Mouse (Mus musculus): ENCODE results near the gene Rhebl1.

Gene Rhebl1

DNA sequence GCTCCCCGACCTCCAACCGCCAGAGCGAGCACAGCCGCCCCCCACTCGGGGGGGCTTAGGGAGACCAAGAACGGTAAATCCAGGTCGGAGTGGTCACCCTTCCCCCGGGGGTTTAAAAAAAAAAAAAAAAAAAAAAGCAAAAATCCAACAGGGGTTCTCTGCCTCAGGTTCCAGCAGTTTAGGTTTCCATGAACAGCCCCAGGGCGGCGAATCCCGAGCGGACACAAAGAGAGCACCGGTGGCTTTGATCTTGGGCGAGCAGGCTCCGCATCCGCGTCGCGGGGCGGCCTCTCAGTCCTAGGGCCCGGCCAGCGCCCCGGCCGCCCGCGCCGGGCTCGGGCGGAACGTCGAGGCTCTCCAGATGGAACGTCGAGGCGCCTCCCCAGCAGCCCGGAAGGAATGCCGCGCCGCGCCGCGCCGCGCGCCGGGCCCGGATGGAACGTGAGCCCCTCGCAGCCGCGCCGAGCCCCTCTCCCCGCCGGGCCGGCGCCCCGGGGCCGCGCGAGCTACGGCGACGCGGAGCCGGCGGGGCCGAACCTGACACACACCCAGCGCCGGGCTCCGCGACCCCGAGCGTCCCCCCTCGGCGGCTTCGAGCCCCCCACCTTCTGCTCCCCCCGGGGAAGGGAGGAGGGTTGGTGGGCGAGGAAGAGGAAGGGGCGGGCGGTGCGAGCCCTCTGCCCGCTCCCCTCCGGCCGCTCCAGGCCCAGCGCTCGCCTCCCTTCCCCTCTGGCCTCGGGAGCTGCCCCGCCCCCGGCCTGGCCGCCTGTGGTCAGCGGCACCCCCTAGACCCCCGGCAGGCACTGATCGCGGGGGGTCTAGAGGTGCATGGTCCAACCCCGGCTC is 23.0 kb downstream of the Rhebl1 start, which contains the start of gene Kmt2d:
Kmt2d (minus strand) TSS at position 135 of the 846 bp plus-strand sequence.
- peak; percentile 54 for DNase-seq (ENCODE audit: low read depth)

DNA sequence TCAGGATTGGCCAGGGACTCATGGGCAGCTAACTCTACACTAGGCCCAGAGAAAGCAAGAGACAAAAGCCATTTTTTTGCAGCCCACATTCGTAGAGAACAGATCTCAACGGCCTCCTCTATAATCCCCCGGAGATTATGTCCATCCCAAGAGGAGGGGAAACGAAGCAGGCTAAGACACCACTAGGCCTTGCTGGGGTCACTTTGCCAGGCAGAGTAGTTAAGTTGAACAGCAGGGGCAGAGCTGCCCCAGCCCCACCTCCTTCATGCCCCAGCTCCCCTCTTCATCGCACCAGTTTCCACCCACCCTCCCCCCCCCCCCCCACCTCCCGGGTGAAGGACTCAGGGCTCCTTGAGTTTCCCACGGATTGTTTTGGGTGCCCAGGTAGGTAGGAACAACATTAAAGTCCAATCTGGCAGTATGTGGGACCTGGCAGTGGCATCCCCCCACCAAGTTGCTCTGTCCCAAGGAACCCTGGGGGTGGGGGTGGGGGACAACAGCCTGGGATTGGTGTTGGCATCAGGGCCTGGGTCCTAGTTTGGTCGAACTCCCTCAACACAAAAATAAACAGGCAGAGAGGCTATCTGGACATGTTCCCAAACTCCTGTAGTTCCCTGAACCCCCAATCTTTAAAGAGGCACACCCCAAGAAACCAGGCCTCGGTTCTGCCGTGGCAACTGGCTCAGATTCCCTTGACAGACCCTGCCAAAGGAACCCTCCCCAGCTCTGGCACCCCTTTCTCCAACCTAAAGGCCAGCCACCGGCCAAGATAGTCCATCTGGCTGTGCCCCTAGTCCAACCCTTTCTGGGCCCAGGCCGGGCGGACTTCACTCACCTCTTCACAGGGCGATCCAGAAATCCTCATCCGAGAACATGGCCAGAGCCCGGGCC is 23.9 kb downstream of the Rhebl1 start:
- no peak for DNase-seq (ENCODE audit: low read depth)

DNA sequence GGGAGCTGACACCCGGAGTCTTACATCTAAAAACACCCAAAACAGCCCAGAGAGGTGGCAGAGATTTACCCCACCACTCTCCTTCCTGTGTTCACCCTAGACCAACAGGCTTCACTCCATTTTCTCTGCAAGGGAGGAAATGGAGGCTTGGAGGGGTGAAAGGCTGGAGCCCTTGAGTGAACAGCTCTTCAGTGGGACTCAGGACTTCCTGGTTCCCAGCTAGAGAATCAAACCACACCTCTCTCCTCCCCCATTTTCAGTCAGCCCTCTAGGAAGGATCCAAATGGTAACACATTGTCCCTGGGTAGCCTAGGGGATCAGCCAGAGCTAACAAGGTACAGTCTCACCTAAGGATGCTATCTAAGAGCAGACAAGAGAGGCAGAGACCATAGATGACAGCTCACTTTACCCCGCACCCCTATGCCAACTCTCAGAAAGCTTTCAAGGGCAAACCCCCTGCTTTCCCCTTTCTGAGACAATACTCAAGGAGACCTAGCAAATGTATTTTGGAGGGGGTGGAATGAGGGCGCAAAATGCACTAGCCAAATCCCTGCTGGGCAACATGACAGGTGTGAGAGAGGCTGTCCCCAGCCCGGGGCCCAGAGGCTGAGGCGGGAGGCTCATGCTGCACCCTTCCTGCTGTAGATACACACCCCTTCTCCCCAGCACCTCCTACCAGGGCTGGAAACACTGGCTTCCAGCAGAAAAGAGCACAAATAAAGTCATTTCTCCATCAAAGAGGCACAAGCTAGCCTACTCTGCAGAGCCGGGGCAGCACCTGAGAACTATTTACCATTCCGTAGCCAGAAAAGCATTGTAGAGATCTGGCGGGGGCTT is 24.8 kb downstream of the Rhebl1 start:
- peak; percentile 54 for DNase-seq (ENCODE audit: low read depth)

DNA sequence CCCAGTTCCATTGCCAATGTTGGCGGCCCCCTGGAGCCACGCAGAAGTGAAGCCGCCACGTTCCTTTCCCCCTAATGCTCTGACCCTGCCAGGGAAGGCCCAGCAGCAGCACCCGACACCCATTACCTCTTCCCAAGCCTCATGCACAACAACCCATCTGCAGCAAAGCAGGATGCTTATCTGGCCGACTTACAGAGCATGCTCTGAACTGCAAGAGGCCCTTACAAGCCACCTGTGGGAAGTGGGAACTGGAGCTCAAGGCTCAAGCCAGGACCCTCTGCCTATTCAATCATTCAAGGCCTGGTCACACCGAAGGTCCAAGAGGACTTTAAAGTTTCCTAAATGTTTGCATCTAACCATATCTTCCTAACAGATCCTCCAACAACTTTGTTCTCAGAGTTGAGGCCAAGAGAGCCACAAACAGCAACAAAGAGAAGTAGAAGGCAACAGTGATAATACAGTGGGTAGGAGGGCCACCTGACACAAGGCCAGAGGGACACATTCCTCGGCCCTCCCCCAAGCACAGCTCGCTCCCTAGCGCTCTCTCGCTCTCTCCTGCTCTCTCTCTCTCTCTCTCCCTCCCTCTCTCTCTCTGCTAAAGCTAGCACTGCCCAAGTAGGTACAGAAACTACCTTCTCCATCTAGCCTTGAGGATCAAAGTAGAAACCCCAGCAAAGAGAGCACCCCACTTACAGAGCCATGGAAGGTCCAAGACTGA is 25.8 kb downstream of the Rhebl1 start:
- no peak for DNase-seq (ENCODE audit: low read depth)

DNA sequence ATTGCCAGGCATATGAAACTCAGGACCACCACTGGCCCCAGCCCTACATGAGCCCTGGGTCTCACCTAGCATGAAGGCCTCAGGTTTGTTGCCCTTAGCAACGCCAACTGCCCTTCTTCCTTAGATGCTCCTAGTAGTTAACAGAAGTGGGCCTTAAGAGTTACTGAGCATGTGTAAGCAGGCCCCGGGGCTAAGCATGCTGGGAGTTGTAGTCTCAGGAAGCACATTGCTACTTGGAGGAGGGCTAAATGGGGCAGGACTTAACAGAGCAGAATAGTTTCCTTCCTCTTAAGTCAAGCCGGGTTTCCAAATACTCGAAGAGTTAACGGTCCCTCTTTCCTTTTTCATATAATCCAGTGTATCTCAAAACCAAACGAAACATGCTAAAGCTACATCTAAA is 27.0 kb downstream of the Rhebl1 start:
- DNase-seq (ENCODE audit: low read depth) = peak; percentile 78

DNA sequence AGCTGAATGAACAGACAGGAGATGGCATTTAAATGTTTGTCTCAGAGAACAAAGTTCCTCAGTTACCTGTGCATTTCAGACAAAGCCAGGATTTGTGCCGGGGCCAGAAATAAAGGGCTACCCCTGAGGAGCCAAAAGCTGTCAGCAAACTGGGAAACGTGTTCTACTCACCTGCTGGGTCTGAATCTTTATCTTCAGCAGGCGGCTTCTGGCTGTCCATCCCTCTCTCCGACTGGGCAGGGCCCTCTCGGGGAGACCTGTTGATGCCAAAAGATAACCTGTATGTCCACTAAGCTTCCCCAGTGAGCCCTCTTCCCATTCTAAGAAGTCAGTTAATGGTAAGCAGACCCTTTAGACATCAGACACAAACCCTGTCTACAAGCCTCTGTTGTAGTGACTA is 27.8 kb downstream of the Rhebl1 start:
- no peak for DNase-seq (ENCODE audit: low read depth)

DNA sequence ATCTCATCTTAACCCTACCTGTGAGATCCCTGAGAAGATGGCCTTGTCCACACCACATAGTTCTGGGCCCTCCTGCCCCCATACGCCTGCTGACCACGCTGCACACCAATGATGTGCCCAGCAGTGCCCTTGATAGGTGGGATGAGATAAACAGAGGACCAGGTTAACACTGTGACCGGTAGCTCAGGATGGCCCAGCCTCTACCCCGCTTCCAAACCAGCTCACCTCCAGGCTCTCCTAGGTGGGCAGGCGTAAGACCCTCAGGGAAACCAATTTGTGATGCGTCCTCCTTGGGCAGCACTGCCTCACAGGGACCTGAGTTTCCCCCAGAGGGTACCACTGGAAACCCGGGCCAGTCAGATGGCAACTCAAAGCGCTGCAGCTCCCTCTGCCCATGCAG is 28.6 kb downstream of the Rhebl1 start:
- no peak for DNase-seq (ENCODE audit: low read depth)

DNA sequence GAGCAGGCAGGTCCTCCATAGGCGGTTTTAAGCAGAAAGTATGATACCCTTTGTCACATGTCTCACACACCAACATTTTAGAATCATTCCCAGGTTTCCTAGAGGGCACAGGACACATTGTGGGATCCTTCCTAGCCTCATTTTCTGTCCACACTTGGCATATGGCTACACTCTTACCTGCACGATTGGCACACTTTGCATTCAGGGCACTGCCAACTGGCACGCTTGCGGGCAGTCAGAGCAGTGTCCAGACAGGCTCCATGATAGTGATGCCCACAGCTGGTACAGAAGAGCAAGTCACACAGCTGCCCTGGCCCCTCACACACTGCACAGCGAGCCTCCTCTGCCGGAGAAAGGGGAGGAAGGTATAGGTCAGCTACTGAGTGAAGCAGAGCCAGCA is 29.4 kb downstream of the Rhebl1 start:
- no peak for DNase-seq (ENCODE audit: low read depth)

DNA sequence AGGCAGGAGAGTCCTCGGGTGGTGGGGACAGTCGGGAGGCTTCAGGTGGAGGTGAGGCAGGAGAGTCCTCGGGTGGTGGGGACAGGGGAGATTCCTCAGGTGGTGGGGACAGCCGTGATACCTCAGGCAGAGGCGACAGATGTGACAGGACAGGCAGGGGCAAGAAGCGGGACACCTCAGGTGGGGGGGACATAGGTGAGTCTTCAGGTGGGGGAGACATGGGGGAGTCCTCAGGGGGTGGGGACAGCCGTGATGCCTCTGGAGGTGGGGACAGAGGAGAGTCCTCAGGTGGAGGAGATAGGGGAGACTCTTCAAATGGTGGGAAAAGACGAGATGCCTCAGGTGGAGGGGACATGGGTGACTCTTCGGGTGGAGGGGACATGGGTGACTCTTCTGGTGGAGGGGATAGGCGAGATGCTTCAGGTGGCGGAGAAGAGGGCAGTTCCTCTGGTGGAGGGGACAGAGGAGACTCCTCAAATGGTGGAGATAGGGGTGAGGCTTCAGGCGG is 30.8 kb downstream of the Rhebl1 start:
- no peak for DNase-seq (ENCODE audit: low read depth)

DNA sequence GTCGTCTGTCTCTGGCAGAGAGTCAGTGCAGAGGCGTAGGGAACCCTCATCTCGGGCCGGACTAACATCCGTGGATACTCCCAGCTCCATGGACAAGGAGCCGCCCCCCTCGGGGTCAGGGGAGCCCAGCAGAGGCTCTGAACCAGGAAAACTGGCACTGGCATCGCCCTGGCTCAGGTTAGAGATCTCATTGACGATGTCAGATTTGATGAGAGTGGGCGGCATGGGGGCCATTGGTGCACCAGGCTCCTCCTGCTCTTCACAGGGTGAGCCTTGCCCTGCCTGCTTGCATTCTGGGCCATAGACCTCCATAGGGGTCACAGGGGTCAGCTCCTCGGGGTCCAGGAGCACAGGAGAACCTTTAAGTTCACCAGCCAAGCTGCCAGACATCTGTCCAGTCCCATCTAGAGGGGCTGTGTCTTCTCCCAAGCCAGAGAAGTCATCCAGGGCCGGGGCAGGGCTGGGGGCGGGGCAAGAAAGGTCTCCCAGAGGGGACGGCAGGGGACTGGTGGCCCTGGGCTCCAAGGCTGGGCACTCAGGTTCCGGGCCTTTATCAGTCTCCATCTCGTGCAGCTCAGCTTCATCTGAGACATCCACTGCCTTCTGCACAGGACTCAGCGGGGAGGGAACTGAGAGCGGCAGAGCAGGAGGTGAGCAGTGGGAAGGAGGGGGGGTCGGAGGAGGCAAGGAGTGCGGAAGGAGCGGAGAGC is 32.5 kb downstream of the Rhebl1 start:
- DNase-seq (ENCODE audit: low read depth) = no peak

DNA sequence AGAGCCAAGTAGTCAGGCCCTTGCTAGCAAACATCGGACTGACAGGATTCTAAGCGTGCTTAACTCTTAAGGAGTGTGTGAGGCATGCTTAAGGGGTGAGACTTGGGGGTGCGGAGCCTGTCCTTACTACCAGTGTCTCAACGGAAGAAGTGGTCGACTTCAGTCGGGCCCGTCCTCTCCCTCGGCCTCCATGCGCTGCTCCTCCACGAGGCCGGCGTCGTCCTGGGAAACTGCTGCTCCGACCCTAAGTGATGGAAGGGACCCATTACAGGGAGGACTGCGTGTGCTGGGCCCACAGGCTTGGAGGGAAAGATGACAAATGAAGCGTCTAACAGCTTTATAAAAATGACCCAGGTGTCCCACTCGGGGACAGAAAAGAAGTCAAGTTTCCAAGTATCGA is 33.4 kb downstream of the Rhebl1 start:
- no peak for DNase-seq (ENCODE audit: low read depth)

DNA sequence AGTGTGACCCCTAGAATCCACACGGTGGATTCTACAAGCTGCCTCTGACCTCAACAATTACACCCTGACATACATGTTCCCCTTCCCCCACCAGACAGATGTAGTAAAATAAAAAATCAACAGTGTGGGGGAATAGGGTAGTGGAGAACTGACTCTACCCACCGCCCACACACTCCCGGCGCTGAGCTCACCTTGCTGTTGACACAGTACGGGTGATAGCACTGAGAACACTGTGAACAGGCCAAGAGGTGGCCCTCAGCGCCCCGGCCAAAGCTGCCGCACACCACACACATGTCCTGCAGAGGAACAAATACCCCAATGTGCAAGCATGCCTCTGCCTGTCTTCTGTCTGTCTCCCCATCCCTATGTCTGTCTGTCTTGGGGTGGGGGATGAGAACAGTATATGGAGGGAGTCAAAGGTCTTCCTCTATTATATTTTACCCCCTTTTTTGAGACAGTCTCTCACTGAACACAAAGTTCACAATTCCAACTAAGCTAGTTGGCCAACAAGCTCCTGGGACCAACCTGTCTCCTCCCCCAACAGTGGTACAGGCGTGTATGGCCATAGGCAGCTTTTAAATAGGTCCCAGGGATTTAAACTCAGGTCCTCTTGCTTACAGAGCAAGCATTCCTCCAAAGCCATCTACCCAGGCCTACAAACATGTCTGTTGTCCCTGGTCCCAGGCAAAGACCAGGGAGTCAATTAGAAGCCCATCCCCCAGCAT is 34.9 kb downstream of the Rhebl1 start:
- no peak for DNase-seq (ENCODE audit: low read depth)

DNA sequence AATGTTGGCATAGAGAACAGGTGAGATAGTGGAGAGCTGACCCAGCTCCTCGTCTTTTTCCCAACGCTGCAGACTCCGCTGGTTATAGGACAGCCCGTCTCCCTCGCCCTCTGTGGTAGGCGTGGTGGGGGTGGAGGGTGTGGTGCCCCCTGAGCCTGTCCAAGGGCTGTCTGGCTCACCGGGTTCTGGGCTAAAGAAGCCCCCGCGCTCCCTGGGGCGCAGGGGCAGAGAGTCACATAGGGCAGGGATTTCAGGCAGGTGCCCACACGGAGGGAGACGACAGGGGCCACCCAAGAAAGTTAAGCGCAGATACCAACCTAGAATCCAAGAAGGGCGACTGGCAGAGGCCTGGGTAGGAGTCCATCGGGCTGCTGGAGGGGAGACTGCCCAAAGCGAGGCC is 40.1 kb downstream of the Rhebl1 start:
- no peak for DNase-seq (ENCODE audit: low read depth)

DNA sequence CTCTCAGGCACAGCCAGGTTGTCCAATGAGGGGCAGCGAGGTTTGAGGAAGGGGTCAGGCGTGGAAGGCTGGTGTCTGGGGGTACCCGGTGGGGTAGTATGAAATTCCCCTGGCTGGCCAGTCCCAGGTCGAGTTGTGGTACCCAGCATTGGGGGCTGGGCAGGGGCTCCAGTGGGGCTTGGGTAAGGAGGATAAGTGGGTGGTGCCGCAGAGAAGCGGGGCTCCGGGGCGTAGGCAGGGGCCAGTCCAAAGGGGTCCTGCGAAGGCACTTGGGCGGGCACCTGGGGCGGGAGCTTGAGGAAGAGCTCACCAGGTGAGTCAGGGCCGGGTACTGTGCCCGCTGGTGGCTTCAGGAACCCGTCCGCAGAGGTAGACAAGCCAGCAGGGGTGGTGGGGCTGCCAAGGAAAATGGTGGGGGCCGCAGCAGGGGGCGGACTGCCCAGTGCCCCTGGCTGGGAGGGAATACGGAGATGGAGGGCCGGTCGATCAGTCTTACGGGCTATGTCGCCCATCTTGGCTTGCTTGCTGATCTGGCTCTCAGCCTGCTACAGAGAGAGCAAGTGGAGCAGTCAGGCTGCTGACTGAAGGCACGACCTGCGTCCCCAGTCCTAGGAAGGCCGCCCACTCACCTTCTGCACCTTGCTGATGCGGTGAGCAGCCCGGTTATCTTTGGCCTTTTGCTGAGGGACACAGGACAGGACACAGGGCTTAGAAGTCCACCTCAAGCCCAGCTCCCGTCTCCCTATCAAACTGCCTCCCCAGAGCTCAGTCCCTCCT is 41.0 kb downstream of the Rhebl1 start:
- DNase-seq (ENCODE audit: low read depth) = no peak

DNA sequence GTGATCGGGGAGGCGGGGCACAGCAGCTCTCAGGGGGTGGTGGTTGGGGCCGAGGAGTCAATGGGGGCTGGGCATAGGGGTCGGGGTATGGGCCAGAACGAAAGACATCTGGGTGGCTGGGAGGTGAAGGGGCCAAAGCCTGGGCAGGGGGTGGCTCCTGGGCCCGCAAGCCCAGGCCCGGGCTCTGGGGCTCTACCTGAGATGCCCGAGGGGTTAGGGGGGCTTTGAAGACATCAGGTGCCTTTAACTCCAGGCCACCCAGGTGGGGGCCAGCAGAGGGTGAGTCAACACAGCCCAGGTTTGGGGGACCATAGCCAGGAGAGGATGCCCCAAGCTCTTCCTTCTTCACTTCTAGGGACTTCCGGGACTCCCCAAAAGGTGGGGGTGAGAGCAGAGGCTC is 41.6 kb downstream of the Rhebl1 start:
- no peak for DNase-seq (ENCODE audit: low read depth)

DNA sequence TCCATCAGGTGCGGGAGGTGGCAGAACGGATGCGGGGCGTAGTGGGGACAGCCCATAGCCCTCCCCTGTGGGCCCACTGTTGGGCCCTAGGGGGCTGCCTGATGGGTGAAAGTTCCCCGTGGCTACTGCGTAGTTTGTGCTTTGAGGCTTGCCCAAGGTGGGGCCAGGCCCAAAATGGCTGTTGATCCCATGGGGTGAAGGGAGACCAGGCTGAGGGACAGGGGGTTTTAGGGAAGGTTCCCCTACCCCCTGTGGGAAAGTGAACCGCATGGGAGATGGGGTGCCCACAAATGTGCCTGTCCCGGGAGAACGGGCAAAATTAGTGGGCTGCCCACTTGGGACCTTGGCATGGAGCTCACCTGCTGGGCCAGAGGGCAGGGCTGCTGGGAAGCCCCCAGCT is 42.3 kb downstream of the Rhebl1 start:
- no peak for DNase-seq (ENCODE audit: low read depth)

DNA sequence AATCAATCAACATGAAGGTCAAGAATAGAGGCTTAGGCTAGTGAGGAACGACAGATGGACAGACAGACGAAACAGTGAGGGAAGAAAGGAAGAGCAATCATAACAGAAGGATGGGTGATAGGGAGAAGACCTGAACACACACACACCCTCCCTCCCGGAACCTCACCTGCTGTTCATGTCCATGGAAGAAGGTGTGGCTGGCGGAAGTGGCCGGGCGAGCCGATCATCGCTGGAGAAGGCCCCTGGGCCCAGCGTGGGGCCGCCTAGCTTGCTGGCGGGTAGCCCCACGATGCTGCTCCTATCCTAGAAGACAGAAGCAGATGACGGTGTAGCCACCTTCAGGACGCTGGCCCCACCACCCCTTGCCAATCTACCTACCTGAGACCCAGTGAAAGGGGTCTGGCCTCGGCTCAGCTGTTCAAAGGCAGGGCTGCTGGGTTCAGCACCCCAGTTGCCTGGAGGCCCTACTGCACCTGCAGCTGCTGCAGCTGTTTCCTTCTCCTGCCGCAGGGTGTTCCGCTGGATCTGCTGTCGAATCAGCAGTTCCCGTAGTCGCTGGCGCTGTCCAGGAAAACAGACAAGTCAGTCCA is 43.0 kb downstream of the Rhebl1 start:
- no peak for DNase-seq (ENCODE audit: low read depth)

DNA sequence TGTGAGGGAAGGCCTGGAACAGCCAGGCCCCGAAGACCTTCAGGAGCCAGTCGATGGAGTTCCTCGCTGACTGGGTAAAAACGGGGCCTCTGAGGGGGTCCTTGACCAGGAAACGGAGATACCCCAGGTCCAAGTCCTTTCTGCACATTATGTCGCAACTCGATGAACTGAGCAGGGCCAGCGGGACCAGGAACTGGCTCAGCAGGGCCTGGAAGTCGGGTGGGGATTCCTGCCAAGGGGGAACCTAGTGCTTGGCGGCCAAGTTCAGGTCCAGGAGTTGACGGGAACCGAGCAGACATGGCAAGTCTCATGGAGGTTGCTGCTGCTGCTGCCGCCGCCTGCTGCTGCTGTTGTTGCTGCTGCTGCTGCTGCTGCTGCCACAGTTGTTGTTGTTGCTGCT is 43.7 kb downstream of the Rhebl1 start:
- no peak for DNase-seq (ENCODE audit: low read depth)
